Mouse (Mus musculus): ENCODE measurements around the gene Ssbp2.

Ssbp2 gene

GRCm38 (mm10) chr13:91634123-91634522 lies 174.0 kb downstream of the Ssbp2 start:
- DNase-seq (ENCODE audit: low read depth, low spot score), result no peak

GRCm38 (mm10) chr13:91635957-91636356 lies 175.9 kb downstream of the Ssbp2 start:
- no peak for DNase-seq (ENCODE audit: low read depth, low spot score)

GRCm38 (mm10) chr13:91636814-91637213 lies 176.7 kb downstream of the Ssbp2 start:
- peak; percentile 69 for DNase-seq (ENCODE audit: low read depth, low spot score)

- no peak for DNase-seq (ENCODE audit: low read depth, low spot score)
Observed at GRCm38 (mm10) chr13:91638836-91639235, 178.8 kb downstream of the Ssbp2 start.

GRCm38 (mm10) chr13:91640219-91640618 lies 180.1 kb downstream of the Ssbp2 start:
- no peak for DNase-seq (ENCODE audit: low read depth, low spot score)

GRCm38 (mm10) chr13:91648240-91648639 lies 188.2 kb downstream of the Ssbp2 start:
- peak; percentile 12 for DNase-seq (ENCODE audit: low read depth, low spot score)

- DNase-seq (ENCODE audit: low read depth, low spot score), result peak; percentile 21
Observed at GRCm38 (mm10) chr13:91649926-91650325, 189.8 kb downstream of the Ssbp2 start.

- no peak for DNase-seq (ENCODE audit: low read depth, low spot score)
Observed at GRCm38 (mm10) chr13:91661068-91661795, 201.1 kb downstream of the Ssbp2 start.

- DNase-seq (ENCODE audit: low read depth, low spot score), result no peak
Observed at GRCm38 (mm10) chr13:91662751-91663150, 202.7 kb downstream of the Ssbp2 start.

- DNase-seq (ENCODE audit: low read depth, low spot score), result no peak
Observed at GRCm38 (mm10) chr13:91673241-91673640, 213.2 kb downstream of the Ssbp2 start.

GRCm38 (mm10) chr13:91680764-91681437 lies 220.8 kb downstream of the Ssbp2 start:
- DNase-seq (ENCODE audit: low read depth, low spot score), result no peak

GRCm38 (mm10) chr13:91681474-91681873 lies 221.4 kb downstream of the Ssbp2 start:
- DNase-seq (ENCODE audit: low read depth, low spot score), result no peak

GRCm38 (mm10) chr13:91690118-91690517 lies 230.0 kb downstream of the Ssbp2 start:
- no peak for DNase-seq (ENCODE audit: low read depth, low spot score)

GRCm38 (mm10) chr13:91693615-91694014 lies 233.5 kb downstream of the Ssbp2 start:
- no peak for DNase-seq (ENCODE audit: low read depth, low spot score)

GRCm38 (mm10) chr13:91695406-91695805 lies 235.3 kb downstream of the Ssbp2 start:
- DNase-seq (ENCODE audit: low read depth, low spot score), result no peak

GRCm38 (mm10) chr13:91696109-91696645 lies 236.1 kb downstream of the Ssbp2 start:
- no peak for DNase-seq (ENCODE audit: low read depth, low spot score)

- DNase-seq (ENCODE audit: low read depth, low spot score), result peak; percentile 68
Observed at GRCm38 (mm10) chr13:91697011-91697410, 236.9 kb downstream of the Ssbp2 start.

- no peak for DNase-seq (ENCODE audit: low read depth, low spot score)
Observed at GRCm38 (mm10) chr13:91702337-91702736, 242.3 kb downstream of the Ssbp2 start.

GRCm38 (mm10) chr13:91719487-91719886 lies 259.4 kb downstream of the Ssbp2 start:
- no peak for DNase-seq (ENCODE audit: low read depth, low spot score)

- DNase-seq (ENCODE audit: low read depth, low spot score), result peak; percentile 55
Observed at GRCm38 (mm10) chr13:91723108-91723735, 263.1 kb downstream of the Ssbp2 start.

- peak; percentile 4 for DNase-seq (ENCODE audit: low read depth, low spot score)
Observed at GRCm38 (mm10) chr13:91723736-91724119, 263.6 kb downstream of the Ssbp2 start.

- no peak for DNase-seq (ENCODE audit: low read depth, low spot score)
Observed at GRCm38 (mm10) chr13:91724211-91724610, 264.1 kb downstream of the Ssbp2 start.

Measured in R1 (cell line).